Mouse (Mus musculus): Measurements from ENCODE around the gene Meis2. TPM values are rescaled to one million over a fixed set of nuclear protein-coding genes. Genes with fewer than 3 reads are reported as not detected.

Meis2 gene
- total RNA-seq, 1 experiment from 2014 or later: 0.25 TPM

- no peak for ATAC-seq (replicated peaks in 1 of 2; ENCODE audit: insufficient read depth in 1 of 2, low FRiP score in 2 of 2, low TSS enrichment in 1 of 2, low read depth in 1 of 2, poor library complexity in 2 of 2, severe bottlenecking in 2 of 2)
Measured at GRCm38 (mm10) chr2:115939849-115940248, 125.8 kb downstream of the Meis2 start.

- no peak for ATAC-seq (replicated peaks in 1 of 2; ENCODE audit: insufficient read depth in 1 of 2, low FRiP score in 2 of 2, low TSS enrichment in 1 of 2, low read depth in 1 of 2, poor library complexity in 2 of 2, severe bottlenecking in 2 of 2)
Measured at GRCm38 (mm10) chr2:115938926-115939563, 126.6 kb downstream of the Meis2 start.

- no peak for ATAC-seq (replicated peaks in 1 of 2; ENCODE audit: insufficient read depth in 1 of 2, low FRiP score in 2 of 2, low TSS enrichment in 1 of 2, low read depth in 1 of 2, poor library complexity in 2 of 2, severe bottlenecking in 2 of 2)
Measured at GRCm38 (mm10) chr2:115938296-115938695, 127.3 kb downstream of the Meis2 start.

- no peak for ATAC-seq (replicated peaks in 1 of 2; ENCODE audit: insufficient read depth in 1 of 2, low FRiP score in 2 of 2, low TSS enrichment in 1 of 2, low read depth in 1 of 2, poor library complexity in 2 of 2, severe bottlenecking in 2 of 2)
Measured at GRCm38 (mm10) chr2:115937896-115938295, 127.7 kb downstream of the Meis2 start.

- ATAC-seq (replicated peaks in 1 of 2; ENCODE audit: insufficient read depth in 1 of 2, low FRiP score in 2 of 2, low TSS enrichment in 1 of 2, low read depth in 1 of 2, poor library complexity in 2 of 2, severe bottlenecking in 2 of 2): no peak
Measured at GRCm38 (mm10) chr2:115936786-115937185, 128.9 kb downstream of the Meis2 start.

- ATAC-seq (replicated peaks in 1 of 2; ENCODE audit: insufficient read depth in 1 of 2, low FRiP score in 2 of 2, low TSS enrichment in 1 of 2, low read depth in 1 of 2, poor library complexity in 2 of 2, severe bottlenecking in 2 of 2): no peak
Measured at GRCm38 (mm10) chr2:115934299-115934698, 131.3 kb downstream of the Meis2 start.

GRCm38 (mm10) chr2:115933259-115933658 is 132.4 kb downstream of the Meis2 start:
- ATAC-seq (replicated peaks in 1 of 2; ENCODE audit: insufficient read depth in 1 of 2, low FRiP score in 2 of 2, low TSS enrichment in 1 of 2, low read depth in 1 of 2, poor library complexity in 2 of 2, severe bottlenecking in 2 of 2): no peak

- ATAC-seq (replicated peaks in 1 of 2; ENCODE audit: insufficient read depth in 1 of 2, low FRiP score in 2 of 2, low TSS enrichment in 1 of 2, low read depth in 1 of 2, poor library complexity in 2 of 2, severe bottlenecking in 2 of 2): no peak
Measured at GRCm38 (mm10) chr2:115925744-115926143, 139.9 kb downstream of the Meis2 start.

GRCm38 (mm10) chr2:115924472-115924871 is 141.2 kb downstream of the Meis2 start:
- no peak for ATAC-seq (replicated peaks in 1 of 2; ENCODE audit: insufficient read depth in 1 of 2, low FRiP score in 2 of 2, low TSS enrichment in 1 of 2, low read depth in 1 of 2, poor library complexity in 2 of 2, severe bottlenecking in 2 of 2)

- ATAC-seq (replicated peaks in 1 of 2; ENCODE audit: insufficient read depth in 1 of 2, low FRiP score in 2 of 2, low TSS enrichment in 1 of 2, low read depth in 1 of 2, poor library complexity in 2 of 2, severe bottlenecking in 2 of 2): no peak
Measured at GRCm38 (mm10) chr2:115923247-115923646, 142.4 kb downstream of the Meis2 start.

GRCm38 (mm10) chr2:115921687-115922086 is 144.0 kb downstream of the Meis2 start:
- ATAC-seq (replicated peaks in 1 of 2; ENCODE audit: insufficient read depth in 1 of 2, low FRiP score in 2 of 2, low TSS enrichment in 1 of 2, low read depth in 1 of 2, poor library complexity in 2 of 2, severe bottlenecking in 2 of 2): no peak

GRCm38 (mm10) chr2:115920336-115920951 is 145.2 kb downstream of the Meis2 start:
- ATAC-seq (replicated peaks in 1 of 2; ENCODE audit: insufficient read depth in 1 of 2, low FRiP score in 2 of 2, low TSS enrichment in 1 of 2, low read depth in 1 of 2, poor library complexity in 2 of 2, severe bottlenecking in 2 of 2): no peak

GRCm38 (mm10) chr2:115919141-115920071 is 146.2 kb downstream of the Meis2 start:
- no peak for ATAC-seq (replicated peaks in 1 of 2; ENCODE audit: insufficient read depth in 1 of 2, low FRiP score in 2 of 2, low TSS enrichment in 1 of 2, low read depth in 1 of 2, poor library complexity in 2 of 2, severe bottlenecking in 2 of 2)

GRCm38 (mm10) chr2:115918561-115918960 is 147.1 kb downstream of the Meis2 start:
- ATAC-seq (replicated peaks in 1 of 2; ENCODE audit: insufficient read depth in 1 of 2, low FRiP score in 2 of 2, low TSS enrichment in 1 of 2, low read depth in 1 of 2, poor library complexity in 2 of 2, severe bottlenecking in 2 of 2): no peak

- no peak for ATAC-seq (replicated peaks in 1 of 2; ENCODE audit: insufficient read depth in 1 of 2, low FRiP score in 2 of 2, low TSS enrichment in 1 of 2, low read depth in 1 of 2, poor library complexity in 2 of 2, severe bottlenecking in 2 of 2)
Measured at GRCm38 (mm10) chr2:115914539-115914938, 151.1 kb downstream of the Meis2 start.

- ATAC-seq (replicated peaks in 1 of 2; ENCODE audit: insufficient read depth in 1 of 2, low FRiP score in 2 of 2, low TSS enrichment in 1 of 2, low read depth in 1 of 2, poor library complexity in 2 of 2, severe bottlenecking in 2 of 2): no peak
Measured at GRCm38 (mm10) chr2:115912948-115913529, 152.6 kb downstream of the Meis2 start.

- no peak for ATAC-seq (replicated peaks in 1 of 2; ENCODE audit: insufficient read depth in 1 of 2, low FRiP score in 2 of 2, low TSS enrichment in 1 of 2, low read depth in 1 of 2, poor library complexity in 2 of 2, severe bottlenecking in 2 of 2)
Measured at GRCm38 (mm10) chr2:115911913-115912642, 153.6 kb downstream of the Meis2 start.
